Mouse (Mus musculus): ENCODE results near the gene Mtx1.

GRCm38 (mm10) chr3:89270891-89271290, 44.0 kb upstream of the Mtx1 start:
- TF ChIP-seq CTCF (IDR thresholded peaks at IDR 0.05; ENCODE audit: extremely low read depth, insufficient read length, insufficient replicate concordance, low read depth, low read length) (no peak), POLR2A (IDR thresholded peaks at IDR 0.05; ENCODE audit: low read depth, low read length) (no peak)

Measured in small intestine, adult 2 months (tissue).